In genomic region chr3:100969176-100969917, GRCm38 (mm10) we compare ENCODE assay signal across 8 mouse cellular contexts. TPM values are rescaled to one million over a fixed set of nuclear protein-coding genes. Genes with fewer than 3 reads are reported as not detected.
DNase-seq lines count a peak whose midpoint lies in the region; ATAC-seq lines count a peak whose summit lies in the region.

Ttf2 (minus strand) TSS chr3:100969663.

- peaks cover 9% of the 10 kb centered on the region for H3K4me1 ChIP-seq in lung, embryonic 16.5 days (replicated peaks; ENCODE audit: control insufficient read depth, insufficient read depth, low read length)

- no peaks in the 10 kb centered on the region for H3K9me3 ChIP-seq in lung, embryonic 16.5 days (ENCODE audit: control insufficient read depth, low read length)

- H3K4me3 ChIP-seq in lung, embryonic 16.5 days (ENCODE audit: low read length), result peak within 1 kb of the TSS; percentile 82

- H3K36me3 ChIP-seq in lung, embryonic 16.5 days (ENCODE audit: control insufficient read depth, insufficient read depth, low read length), result peaks cover 5% of the 10 kb centered on the region; the same call in 1 of the 2 replicates

- H3K27me3 ChIP-seq in lung, embryonic 16.5 days (ENCODE audit: control insufficient read depth, insufficient read depth, low read depth, low read length), result no peaks in the 10 kb centered on the region

- ATAC-seq in hematopoietic stem cell, adult 5-6 weeks (replicated peaks in 1 of 2; ENCODE audit: insufficient read depth in 1 of 2, low FRiP score in 2 of 2, low TSS enrichment in 1 of 2, low read depth in 1 of 2, poor library complexity in 2 of 2, severe bottlenecking in 2 of 2), result peak; percentile 98 to 99
- ATAC-seq in lung, embryonic 16.5 days (ENCODE audit: low read depth), result peak; percentile 99

- under 1% methylated on average over 40 of the region's 40 CpGs for WGBS in lung, embryonic 16.5 days

- DNase-seq in MEL-GATA-1-ER (ENCODE audit: extremely low read depth, low read depth), result peak; percentile 99
- DNase-seq in cerebellum, adult 8-10 months, result peak; percentile 89
- DNase-seq in forelimb bud, embryonic 11.5 days (ENCODE audit: low read depth, low spot score), result peak; percentile 96
- DNase-seq in layer of hippocampus, adult 9-10 months (ENCODE audit: low spot score), result peak; percentile 76
- DNase-seq in ovary, postnatal 10 days (ENCODE audit: low spot score), result peak; percentile 91
- peak; percentile 84 to 92 for DNase-seq in thymus, postnatal 10 days (ENCODE audit: low spot score in 2 of 2)

- H3K27ac ChIP-seq in lung, embryonic 16.5 days (ENCODE audit: low read length), result 0 out of 2 replicates have a peak within 1 kb of the TSS, but pooled peaks have one; percentile 48

- peak within 1 kb of the TSS; percentile 85 for H3K9ac ChIP-seq in lung, embryonic 16.5 days (ENCODE audit: low read length)

- peak within 1 kb of the TSS; percentile 81 for H3K4me2 ChIP-seq in lung, embryonic 16.5 days (ENCODE audit: low read depth, low read length)

RNA-seq across cellular contexts. Expression of gene Ttf2, which starts in this region (rescaled TPM):
- 24.2 and 24.5 TPM in 2 replicates for total RNA-seq in hematopoietic stem cell, adult 5-6 weeks (2017)
- polyA plus RNA-seq in lung, embryonic 16.5 days (2015; fragmentation: Nextera tagmentation; extraction: Ambion mirVana), result 15.5 and 18.2 TPM in 2 replicates

Comparison
In these comparisons a context has a peak if more than half of its experiments do, and no peak if none do; other contexts are left out.
1. Peak in every context shown above with its lines: DNase-seq, ATAC-seq, H3K4me3 ChIP-seq and H3K27ac ChIP-seq.